Mouse (Mus musculus) CD4-positive helper T cell, adult 2 months (primary cell): ENCODE measurements around the gene Hoxa4.
A peak's percentile ranks its signal among the peaks of the same experiment; 100 is the strongest.

ENCODE experiments used
- DNase-seq: peaks from one replicate; pipeline ENCODE4 v3.0.0-alpha.2; 2012; ENCODE audit warnings: low read depth, missing footprints, low spot score

The Hoxa4 gene

GRCm38 (mm10) chr6:52164626-52165440, 26.7 kb downstream of the Hoxa4 start, which contains the start of gene Hoxa2:
TSS of gene Hoxa2 (minus strand) at chr6:52164831.
- DNase-seq, result no peak

GRCm38 (mm10) chr6:52164051-52164625, 27.4 kb downstream of the Hoxa4 start:
- no peak for DNase-seq

- DNase-seq, result no peak
Measured at GRCm38 (mm10) chr6:52163366-52164031, 28.1 kb downstream of the Hoxa4 start.

- no peak for DNase-seq
Measured at GRCm38 (mm10) chr6:52162611-52163365, 28.8 kb downstream of the Hoxa4 start.

GRCm38 (mm10) chr6:52162093-52162380, 29.5 kb downstream of the Hoxa4 start:
- DNase-seq, result no peak

GRCm38 (mm10) chr6:52161336-52162092, 30.0 kb downstream of the Hoxa4 start:
- no peak for DNase-seq

- no peak for DNase-seq
Measured at GRCm38 (mm10) chr6:52160511-52161335, 30.8 kb downstream of the Hoxa4 start.

- no peak for DNase-seq
Measured at GRCm38 (mm10) chr6:52159979-52160378, 31.6 kb downstream of the Hoxa4 start.

GRCm38 (mm10) chr6:52159164-52159761, 32.3 kb downstream of the Hoxa4 start:
- no peak for DNase-seq

- peak; percentile 82 for DNase-seq
Measured at GRCm38 (mm10) chr6:52158276-52159051, 33.1 kb downstream of the Hoxa4 start, which contains the start of gene Hoxa1. TSS of gene Hoxa1 (minus strand) at chr6:52158317.

GRCm38 (mm10) chr6:52157466-52158275, 33.9 kb downstream of the Hoxa4 start:
- DNase-seq, result no peak

GRCm38 (mm10) chr6:52156551-52157200, 34.9 kb downstream of the Hoxa4 start:
- no peak for DNase-seq

- no peak for DNase-seq
Measured at GRCm38 (mm10) chr6:52155471-52155870, 36.1 kb downstream of the Hoxa4 start.

- no peak for DNase-seq
Measured at GRCm38 (mm10) chr6:52154044-52154443, 37.5 kb downstream of the Hoxa4 start.

- no peak for DNase-seq
Measured at GRCm38 (mm10) chr6:52153270-52153669, 38.3 kb downstream of the Hoxa4 start.

- DNase-seq, result no peak
Measured at GRCm38 (mm10) chr6:52152226-52153193, 39.0 kb downstream of the Hoxa4 start.

- DNase-seq, result no peak
Measured at GRCm38 (mm10) chr6:52151571-52151970, 40.0 kb downstream of the Hoxa4 start.
